Mouse (Mus musculus) A20 (cell line): ENCODE results near the gene Ankrd17.
"Not testable (repeated sequence)": the region's sequence is repeated elsewhere in the genome, so short reads cannot be mapped to it uniquely, and the experiment has no call there.

Source experiments
- DNase-seq: peaks from one replicate; pipeline ENCODE4 v3.0.0-alpha.2; 2011; ENCODE audit warnings: low read depth, low spot score

Gene Ankrd17

DNA sequence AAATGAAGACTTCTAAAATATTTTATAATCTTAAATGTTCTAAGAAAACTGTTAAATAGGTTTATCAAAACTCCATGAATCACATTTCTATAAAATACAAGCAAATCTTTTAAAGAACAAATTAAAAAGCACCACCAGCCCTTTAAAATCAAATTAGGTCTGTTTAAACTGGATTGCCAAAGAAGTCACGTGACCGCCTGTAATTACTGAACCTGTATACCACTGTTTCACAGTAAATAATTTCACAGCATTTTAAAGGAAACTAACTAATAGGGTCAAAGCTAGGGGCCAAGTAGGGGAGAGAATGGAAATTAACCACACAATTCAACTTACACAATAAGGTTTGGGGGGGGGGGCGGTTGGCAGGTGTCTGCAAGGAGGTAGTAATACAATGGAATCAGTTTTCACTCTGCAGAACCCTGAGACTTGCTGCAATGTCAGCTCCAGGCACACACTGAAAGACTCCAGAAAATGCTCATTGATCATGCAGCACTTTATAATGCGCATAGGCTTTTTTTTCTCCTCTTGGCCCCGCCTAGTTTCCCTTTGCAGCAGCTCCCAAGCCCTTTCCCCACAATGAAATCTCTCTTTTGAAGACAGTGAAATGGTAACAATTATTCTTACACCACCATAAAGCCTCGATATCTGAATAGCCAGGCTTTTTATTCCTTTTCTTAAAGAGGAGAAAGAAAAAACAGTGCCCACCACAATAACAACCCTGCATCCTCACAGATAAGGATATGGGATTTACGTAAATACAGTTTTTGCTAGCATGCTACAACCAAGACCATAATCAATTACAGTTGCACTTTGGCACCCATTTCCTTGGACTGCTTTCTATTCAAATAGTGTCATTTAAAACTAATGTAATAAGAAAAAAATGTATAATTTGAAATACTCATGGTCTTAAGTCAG is 27.9 kb downstream of the Ankrd17 start:
- no peak for DNase-seq

DNA sequence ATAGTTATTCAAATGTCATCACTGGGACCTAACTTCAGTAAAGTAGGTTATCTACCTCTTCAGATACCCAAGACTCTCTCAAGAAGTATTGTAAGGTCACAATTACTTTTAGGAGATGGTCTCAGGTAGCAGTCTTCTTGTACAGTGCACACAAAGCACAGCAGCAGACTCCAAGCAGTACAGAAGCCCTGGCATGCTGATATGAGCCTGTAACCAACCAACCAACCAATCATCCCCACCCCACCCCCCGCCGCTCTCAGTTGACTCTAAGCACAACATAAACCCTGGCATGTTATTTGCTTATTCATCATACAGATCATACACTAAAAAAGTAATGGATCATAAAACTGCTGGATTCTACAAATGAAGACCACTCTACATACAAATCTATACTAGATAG is 33.9 kb downstream of the Ankrd17 start:
- no peak for DNase-seq

DNA sequence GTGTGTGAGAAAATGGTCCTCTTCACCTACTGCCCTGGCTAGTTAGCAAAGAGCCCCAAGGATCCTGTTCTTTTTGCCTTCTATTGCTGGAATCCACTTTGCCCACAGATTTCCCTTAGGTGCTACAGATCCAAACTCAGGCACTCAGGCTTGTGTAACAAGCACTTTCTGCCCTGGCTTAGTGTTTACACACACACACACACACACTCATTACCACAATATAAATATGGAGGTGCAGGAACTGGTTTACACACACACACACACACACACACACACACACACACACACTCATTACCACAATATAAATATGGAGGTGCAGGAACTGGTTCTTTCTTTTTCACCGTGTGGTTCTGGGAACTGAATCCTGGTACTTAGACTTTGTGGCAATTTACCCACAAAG is 35.3 kb downstream of the Ankrd17 start:
- DNase-seq, result no peak

GRCm38 (mm10) chr5:90298396-90298795 is 68.0 kb downstream of the Ankrd17 start:
- DNase-seq, result no peak

GRCm38 (mm10) chr5:90289887-90290286 is 76.5 kb downstream of the Ankrd17 start:
- no peak for DNase-seq

- DNase-seq, result peak; percentile 53
Measured at GRCm38 (mm10) chr5:90286559-90286958, 79.8 kb downstream of the Ankrd17 start.

- DNase-seq, result no peak
Measured at GRCm38 (mm10) chr5:90280061-90280460, 86.3 kb downstream of the Ankrd17 start.

- DNase-seq, result no peak
Measured at GRCm38 (mm10) chr5:90279418-90279817, 87.0 kb downstream of the Ankrd17 start.

DNA sequence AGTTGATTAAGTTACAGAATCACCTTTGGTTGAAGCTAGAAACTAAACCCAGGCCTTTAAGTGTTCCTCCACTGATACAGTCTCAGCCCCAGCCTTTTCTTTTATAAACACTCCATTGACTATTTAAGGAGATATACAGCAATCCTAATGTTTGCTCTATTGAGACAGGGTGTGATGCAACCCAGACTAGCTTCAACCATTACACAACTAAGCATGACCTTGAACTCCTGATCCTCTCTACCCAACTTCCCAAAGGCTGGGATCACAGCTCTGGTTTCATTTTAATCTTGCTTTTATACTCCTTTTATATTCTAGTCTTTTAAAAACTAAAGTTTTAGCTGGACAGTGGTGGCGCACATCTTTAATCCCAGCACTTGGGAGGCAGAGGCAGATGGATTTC is 88.9 kb downstream of the Ankrd17 start:
- no peak for DNase-seq

DNA sequence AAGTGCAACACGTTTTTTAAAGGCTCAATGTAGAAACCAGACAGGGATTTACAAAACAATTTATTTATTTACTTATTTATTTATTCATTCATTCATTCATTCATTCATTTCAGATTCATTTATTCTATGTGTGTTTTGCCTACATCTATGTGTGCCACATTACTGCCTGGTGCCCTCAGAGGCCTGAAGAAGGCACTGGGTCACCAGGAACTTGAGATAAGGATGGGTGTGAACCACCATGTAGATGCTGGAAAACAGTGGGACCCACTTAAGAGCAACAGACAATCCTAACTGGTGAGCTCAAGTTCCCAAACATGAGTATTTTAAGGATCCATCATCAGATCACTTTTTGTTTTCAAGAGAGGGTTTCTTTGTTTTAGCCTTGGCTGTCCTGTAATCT is 91.6 kb downstream of the Ankrd17 start:
- DNase-seq, result no peak

GRCm38 (mm10) chr5:90262230-90262629 is 104.1 kb downstream of the Ankrd17 start:
- DNase-seq, result not testable (repeated sequence)

GRCm38 (mm10) chr5:90257023-90257422 is 109.4 kb downstream of the Ankrd17 start:
- no peak for DNase-seq

DNA sequence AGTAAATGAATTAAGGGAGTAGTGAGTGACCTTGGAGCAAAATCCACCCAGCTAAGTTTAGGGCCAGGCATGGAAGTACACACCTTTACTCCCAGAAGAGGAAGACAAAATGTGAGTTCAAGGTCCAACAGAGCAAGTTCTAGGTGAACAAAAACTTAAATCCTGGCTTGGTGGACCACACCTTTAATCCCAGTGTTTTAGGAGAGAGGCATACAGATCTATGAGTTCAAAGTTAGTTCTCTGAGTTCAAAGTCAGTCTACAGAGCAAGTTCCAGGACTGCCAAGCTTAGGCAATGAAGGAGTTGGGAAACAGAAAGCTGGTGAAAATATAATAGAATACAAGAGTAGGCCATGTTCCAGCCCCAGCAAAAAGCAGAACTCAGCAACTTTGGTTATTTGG is 118.9 kb downstream of the Ankrd17 start:
- DNase-seq, result no peak

- DNase-seq, result no peak
Measured at GRCm38 (mm10) chr5:90246987-90247386, 119.4 kb downstream of the Ankrd17 start.

- DNase-seq, result no peak
Measured at GRCm38 (mm10) chr5:90246567-90246966, 119.8 kb downstream of the Ankrd17 start.

DNA sequence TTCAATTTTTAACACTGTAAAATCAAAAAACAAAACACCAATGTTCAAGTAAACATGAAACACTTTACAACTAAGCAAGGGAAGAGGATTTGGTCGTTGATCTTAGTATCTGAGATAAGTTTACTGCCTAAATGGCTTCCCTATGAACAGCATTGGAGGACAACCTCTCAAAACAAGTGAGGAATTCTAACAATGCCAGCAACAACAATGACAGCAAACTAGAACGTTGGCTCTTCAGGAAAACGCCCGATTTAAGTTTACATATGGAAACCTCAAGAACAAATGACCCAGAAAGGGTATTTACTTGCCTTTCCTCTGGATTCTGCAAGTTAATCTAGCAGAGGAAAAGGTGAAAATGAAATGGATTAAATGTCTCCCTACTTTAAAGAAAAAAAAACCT is 121.0 kb downstream of the Ankrd17 start:
- DNase-seq, result no peak

GRCm38 (mm10) chr5:90235217-90235616 is 131.2 kb downstream of the Ankrd17 start:
- no peak for DNase-seq

DNA sequence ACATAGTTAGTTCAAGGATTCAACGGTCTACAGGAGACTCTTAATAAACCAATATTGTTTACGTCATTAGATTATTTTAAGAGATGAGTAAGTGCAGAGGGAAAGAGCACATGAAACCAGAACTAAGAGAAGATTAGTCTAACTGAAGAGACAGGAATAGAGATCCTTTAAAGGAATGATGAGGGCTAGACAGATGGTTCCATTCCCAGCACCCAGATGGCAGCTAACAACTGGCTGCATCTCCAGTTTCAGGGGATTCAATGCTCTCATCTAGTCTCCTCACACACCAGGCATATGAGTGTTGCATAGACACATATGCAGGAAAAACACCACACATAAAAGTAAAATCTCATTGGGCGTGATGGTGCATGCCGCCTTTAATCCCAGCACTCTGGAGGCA is 133.1 kb downstream of the Ankrd17 start:
- DNase-seq, result no peak

GRCm38 (mm10) chr5:90229760-90230159 is 136.6 kb downstream of the Ankrd17 start:
- DNase-seq, result no peak

- DNase-seq, result no peak
Measured at GRCm38 (mm10) chr5:90226696-90227095, 139.7 kb downstream of the Ankrd17 start.

GRCm38 (mm10) chr5:90224730-90225129 is 141.6 kb downstream of the Ankrd17 start:
- peak; percentile 39 for DNase-seq

DNA sequence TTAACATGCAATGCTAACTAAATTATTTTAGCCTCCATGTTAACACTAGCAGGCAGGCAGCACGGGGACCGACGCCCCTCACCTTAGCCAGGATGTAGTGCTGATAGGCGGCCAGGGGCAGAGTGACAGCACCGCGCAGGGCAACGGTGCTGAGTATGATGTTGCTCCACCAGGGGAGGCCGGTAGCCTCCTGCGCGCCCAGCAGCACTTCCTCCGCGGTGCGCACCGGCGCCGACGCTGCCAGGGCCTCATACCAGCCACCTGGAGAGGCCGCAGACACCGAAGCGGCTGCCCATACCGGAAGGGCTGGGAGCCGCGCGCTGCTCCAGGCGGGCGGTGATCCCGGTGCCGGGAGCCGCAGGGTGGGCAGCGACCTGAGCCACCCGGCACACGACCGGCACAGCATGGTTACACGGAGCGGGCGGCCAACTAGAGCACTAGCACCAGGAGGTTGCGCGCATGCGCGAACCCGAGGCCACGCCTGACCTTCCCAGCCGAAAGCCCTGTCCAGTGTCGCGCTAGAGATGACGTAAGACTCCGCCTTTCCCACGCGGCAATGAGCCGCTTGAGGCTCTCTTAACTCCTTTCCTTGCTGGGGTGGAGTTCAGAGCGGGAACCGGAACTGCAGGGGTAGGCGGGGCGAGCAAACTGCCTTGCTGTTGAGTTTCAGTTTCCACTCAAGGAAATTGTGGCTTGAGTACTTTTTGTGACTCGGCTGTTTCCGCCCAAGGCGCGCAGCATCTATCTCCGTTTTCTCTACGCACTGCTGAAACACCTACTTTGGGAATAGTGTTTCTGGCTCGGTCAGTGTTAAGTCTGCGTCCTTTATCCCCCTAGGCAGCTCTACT is 142.6 kb downstream of the Ankrd17 start, which contains the start of gene Cox18:
TSS of gene Cox18 (minus strand) at position 468 of the 848 bp plus-strand sequence.
- DNase-seq, result peak; percentile 100
